Mouse (Mus musculus) heart, postnatal 0 days (tissue): ENCODE data around the gene Pus10. TPM values are rescaled to one million over a fixed set of nuclear protein-coding genes. Genes with fewer than 3 reads are reported as not detected.

Experiments used
- ATAC-seq: fragments of 200-750 bp; cut with Nextera tagmentation; 2 replicates; pipeline ENCODE4 v1.8.0; 2017; ENCODE audit warnings: low read depth, moderate number of reproducible peaks, moderate library complexity; ENCODE audit not compliant: insufficient read depth
- DNase-seq: peaks from one replicate; pipeline ENCODE4 v3.0.0-alpha.2; 2016; ENCODE audit warnings: low spot score
- H3K27ac ChIP-seq: fragments of 300-500 bp; sonication (generic); 2 replicates; pipeline ENCODE4 v1.5.1; 2014; ENCODE audit warnings: low read depth, mild to moderate bottlenecking
- H3K27me3 ChIP-seq: fragments of 300-500 bp; sonication (generic); 2 replicates; pipeline ENCODE4 v1.6.1; 2014; ENCODE audit warnings: low read length, mixed read lengths; ENCODE audit not compliant: control insufficient read depth, insufficient read depth
- H3K36me3 ChIP-seq: fragments of 300-500 bp; sonication (generic); replicated peaks from 2 replicates; pipeline ENCODE4 v1.6.1; 2014; ENCODE audit warnings: low read length, mixed read lengths; ENCODE audit not compliant: control insufficient read depth, insufficient read depth
- H3K4me1 ChIP-seq: fragments of 300-500 bp; sonication (generic); 2 replicates; pipeline ENCODE4 v1.6.1; 2014; ENCODE audit warnings: antibody characterized with exemption; ENCODE audit not compliant: control insufficient read depth, insufficient read depth
- H3K4me2 ChIP-seq: fragments of 300-500 bp; sonication (generic); 2 replicates; pipeline ENCODE4 v1.6.1; 2014; ENCODE audit warnings: low read depth, mild to moderate bottlenecking, low read length, moderate library complexity
- H3K4me3 ChIP-seq: fragments of 300-500 bp; sonication (generic); 2 replicates; pipeline ENCODE4 v1.5.1; 2014; ENCODE audit warnings: low read depth, low read length
- H3K9ac ChIP-seq: fragments of 300-500 bp; sonication (generic); replicated peaks from 2 replicates; pipeline ENCODE4 v1.6.1; 2014; ENCODE audit warnings: low read depth, low read length, mixed read lengths
- H3K9me3 ChIP-seq: fragments of 300-500 bp; sonication (generic); replicated peaks from 2 replicates; pipeline ENCODE4 v1.6.1; 2016; ENCODE audit warnings: low read length; ENCODE audit not compliant: control insufficient read depth
- CTCF ChIP-seq: IDR thresholded peaks from 2 replicates; pipeline ENCODE4 v1.5.1; 2016; ENCODE audit warnings: antibody characterized with exemption, control low read depth, low read depth
- EP300 ChIP-seq: IDR thresholded peaks from 2 replicates; pipeline ENCODE4 v1.6.1; 2016; ENCODE audit warnings: antibody characterized with exemption, low read depth
- WGBS: fragments of 180-500 bp; shearing (Covaris S2); extraction: QIAGEN DNeasy Blood & Tissue Kit; methylation state at CpG from one replicate; pipeline ENCODE4 v1.1.7; 2014; 5-methylcytosine and 5-hydroxymethylcytosine counted together
- polyA plus RNA-seq: library from polyadenylated mRNA; unstranded; fragments of >200 nt; fragmentation: Nextera tagmentation; extraction: Ambion mirVana; gene quantifications from 2 replicates; pipeline ENCODE4 v1.2.1, GENCODE M21; 2015
- total RNA-seq: library from RNA; depleted of rRNA; stranded (reverse); fragments of >200 nt; gene quantifications from 2 replicates; pipeline ENCODE4 v1.2.3, GENCODE M21; 2014; ENCODE audit warnings: low replicate concordance

Pus10 gene
- total and polyA plus RNA-seq, 2 experiments from 2014 or later: 4.8 to 8.7 TPM

GRCm38 (mm10) chr11:23695847-23696246, 30.4 kb downstream of the Pus10 start:
- no peak for TF ChIP-seq EP300
- TF ChIP-seq CTCF: no peak
- H3K4me3 ChIP-seq: no peak overlapping the region
- no peaks in the 10 kb centered on the region for H3K4me1 ChIP-seq
- H3K9me3 ChIP-seq: no peaks in the 10 kb centered on the region
- H3K36me3 ChIP-seq: 0 out of 2 replicates have a peak, but pooled peaks cover 10% of the 10 kb centered on the region
- H3K9ac ChIP-seq: no peak overlapping the region
- no peak for ATAC-seq
- H3K4me2 ChIP-seq: no peak overlapping the region
- H3K27me3 ChIP-seq: no peaks in the 10 kb centered on the region
- H3K27ac ChIP-seq: no peak overlapping the region
- DNase-seq: no peak

GRCm38 (mm10) chr11:23698526-23698925, 33.1 kb downstream of the Pus10 start:
- H3K4me2 ChIP-seq: no peak overlapping the region
- ATAC-seq (no peak), DNase-seq (no peak)
- H3K4me1 ChIP-seq: no peaks in the 10 kb centered on the region
- TF ChIP-seq EP300 (no peak), CTCF (no peak)
- peaks cover 10% of the 10 kb centered on the region; the same call in 1 of the 2 replicates for H3K36me3 ChIP-seq
- no peak overlapping the region for H3K9ac ChIP-seq
- H3K9me3 ChIP-seq: no peaks in the 10 kb centered on the region
- no peak overlapping the region for H3K4me3 ChIP-seq
- H3K27me3 ChIP-seq: no peaks in the 10 kb centered on the region
- H3K27ac ChIP-seq: no peak overlapping the region
- 59% methylated on average over 2 of the region's 2 CpGs for WGBS

- TF ChIP-seq EP300: no peak
- no peak for TF ChIP-seq CTCF
- H3K4me1 ChIP-seq: no peaks in the 10 kb centered on the region
- no peak for ATAC-seq
Measured at GRCm38 (mm10) chr11:23699414-23700095, 34.1 kb downstream of the Pus10 start.

GRCm38 (mm10) chr11:23701831-23702230, 36.4 kb downstream of the Pus10 start:
- Histone ChIP-seq H3K36me3 (peaks cover 24% of the 10 kb centered on the region), H3K9ac (no peak overlapping the region), H3K4me3 (no peak overlapping the region), H3K9me3 (no peaks in the 10 kb centered on the region), H3K27me3 (no peaks in the 10 kb centered on the region), H3K4me2 (no peak overlapping the region), H3K4me1 (no peaks in the 10 kb centered on the region), H3K27ac (no peak overlapping the region)
- 96% methylated on average over 3 of the region's 3 CpGs for WGBS
- TF ChIP-seq EP300 (no peak), CTCF (no peak)
- DNase-seq (no peak), ATAC-seq (no peak)

More at GRCm38 (mm10) chr11:23699414-23700095, 34.1 kb downstream of the Pus10 start:
- Histone ChIP-seq H3K9ac (no peak overlapping the region), H3K36me3 (peaks cover 14% of the 10 kb centered on the region), H3K4me2 (no peak overlapping the region), H3K27me3 (no peaks in the 10 kb centered on the region), H3K27ac (no peak overlapping the region), H3K9me3 (no peaks in the 10 kb centered on the region), H3K4me3 (no peak overlapping the region)
- DNase-seq: no peak
- WGBS: 79% methylated on average over 3 of the region's 3 CpGs

- WGBS: 85% methylated on average over 7 of the region's 7 CpGs
- no peak for DNase-seq
- H3K36me3 ChIP-seq: peaks cover 45% of the 10 kb centered on the region
Measured at GRCm38 (mm10) chr11:23704604-23705294, 39.3 kb downstream of the Pus10 start.

More at GRCm38 (mm10) chr11:23704604-23705294, 39.3 kb downstream of the Pus10 start:
- no peak for ATAC-seq
- Histone ChIP-seq H3K27ac (no peak overlapping the region), H3K9me3 (no peaks in the 10 kb centered on the region), H3K4me2 (no peak overlapping the region), H3K9ac (no peak overlapping the region), H3K4me1 (no peaks in the 10 kb centered on the region), H3K27me3 (no peaks in the 10 kb centered on the region), H3K4me3 (no peak overlapping the region)
- no peak for TF ChIP-seq EP300
- TF ChIP-seq CTCF: no peak
